Mouse (Mus musculus) erythroid progenitor cell, adult 5-6 weeks (primary cell): ENCODE data around the gene Ksr2. TPM values are rescaled to one million over a fixed set of nuclear protein-coding genes. Genes with fewer than 3 reads are reported as not detected.
"Not testable (repeated sequence)": the region's sequence is repeated elsewhere in the genome, so short reads cannot be mapped to it uniquely, and the experiment has no call there.

Experiments used
- ATAC-seq: replicated peaks from 2 replicates; pipeline ENCODE4 v1.8.0; 2016; ENCODE audit warnings: moderate number of reproducible peaks, mild to moderate bottlenecking, moderate TSS enrichment, inconsistent platforms; ENCODE audit not compliant: poor library complexity, low FRiP score, severe bottlenecking
- total RNA-seq, 2 experiments: library from RNA; stranded (forward) in 1 of 2; stranded (reverse) in 1 of 2; fragments of 150-400 nt in 1 of 2; fragments of 186-747, 209-891 nt in 1 of 2; gene quantifications; 2 replicates each; pipeline versions ENCODE4 v1.2.3 to v1.2.4; 2015 to 2017; ENCODE audit warnings: low replicate concordance in 2 of 2

Ksr2 gene
- total RNA-seq (2015; ENCODE audit: low replicate concordance) (under 0.01 and 0.36 TPM in 2 replicates), total RNA-seq (2017; ENCODE audit: low replicate concordance) (not detected in 2 replicates)

GRCm38 (mm10) chr5:117413507-117414501 lies at the start of gene Ksr2:
Gene Ksr2 (plus strand): TSS chr5:117414000.
- no peak for ATAC-seq

GRCm38 (mm10) chr5:117364821-117365220 lies 49.0 kb upstream of the Ksr2 start:
- no peak for ATAC-seq

GRCm38 (mm10) chr5:117365904-117366561 lies 47.8 kb upstream of the Ksr2 start:
- no peak for ATAC-seq

- ATAC-seq, result no peak
Observed at GRCm38 (mm10) chr5:117367206-117367605, 46.6 kb upstream of the Ksr2 start.

GRCm38 (mm10) chr5:117370592-117370991 lies 43.2 kb upstream of the Ksr2 start:
- ATAC-seq, result no peak

GRCm38 (mm10) chr5:117373418-117373817 lies 40.4 kb upstream of the Ksr2 start:
- no peak for ATAC-seq

- no peak for ATAC-seq
Observed at GRCm38 (mm10) chr5:117374372-117375049, 39.3 kb upstream of the Ksr2 start.

- no peak for ATAC-seq
Observed at GRCm38 (mm10) chr5:117376331-117376761, 37.5 kb upstream of the Ksr2 start.

GRCm38 (mm10) chr5:117377731-117378130 lies 36.1 kb upstream of the Ksr2 start:
- not testable (repeated sequence) for ATAC-seq

- no peak for ATAC-seq
Observed at GRCm38 (mm10) chr5:117380199-117380598, 33.6 kb upstream of the Ksr2 start.

- no peak for ATAC-seq
Observed at GRCm38 (mm10) chr5:117381785-117382184, 32.0 kb upstream of the Ksr2 start.

GRCm38 (mm10) chr5:117383198-117383597 lies 30.6 kb upstream of the Ksr2 start:
- ATAC-seq, result no peak

GRCm38 (mm10) chr5:117388296-117388751 lies 25.5 kb upstream of the Ksr2 start:
- ATAC-seq, result peak; percentile 67

GRCm38 (mm10) chr5:117388877-117389276 lies 24.9 kb upstream of the Ksr2 start, which contains the start of gene Rfc5:
Gene Rfc5 (minus strand): TSS chr5:117389047.
- peak; percentile 96 for ATAC-seq

GRCm38 (mm10) chr5:117390895-117391294 lies 22.9 kb upstream of the Ksr2 start:
- ATAC-seq, result no peak

- no peak for ATAC-seq
Observed at GRCm38 (mm10) chr5:117395834-117396233, 18.0 kb upstream of the Ksr2 start.

GRCm38 (mm10) chr5:117396596-117397014 lies 17.2 kb upstream of the Ksr2 start:
- no peak for ATAC-seq

GRCm38 (mm10) chr5:117397371-117397770 lies 16.4 kb upstream of the Ksr2 start:
- ATAC-seq, result no peak

GRCm38 (mm10) chr5:117398007-117398550 lies 15.7 kb upstream of the Ksr2 start:
- ATAC-seq, result no peak

- no peak for ATAC-seq
Observed at GRCm38 (mm10) chr5:117399281-117399680, 14.5 kb upstream of the Ksr2 start.
